Mouse (Mus musculus) liver, adult 2 months (tissue): ENCODE data around the gene E2f8.

ENCODE experiments used
- CTCF ChIP-seq: fragments of 200-500 bp; IDR thresholded peaks from 2 replicates; pipeline ENCODE4 v1.5.1; 2011; ENCODE audit warnings: low read depth, low read length, control low read depth
- POLR2A ChIP-seq: fragments of 200-500 bp; IDR thresholded peaks from 2 replicates; pipeline ENCODE4 v1.6.1; 2011; ENCODE audit warnings: low read length, control low read depth; ENCODE audit not compliant: insufficient read depth; ENCODE audit errors: extremely low read depth

DNA sequence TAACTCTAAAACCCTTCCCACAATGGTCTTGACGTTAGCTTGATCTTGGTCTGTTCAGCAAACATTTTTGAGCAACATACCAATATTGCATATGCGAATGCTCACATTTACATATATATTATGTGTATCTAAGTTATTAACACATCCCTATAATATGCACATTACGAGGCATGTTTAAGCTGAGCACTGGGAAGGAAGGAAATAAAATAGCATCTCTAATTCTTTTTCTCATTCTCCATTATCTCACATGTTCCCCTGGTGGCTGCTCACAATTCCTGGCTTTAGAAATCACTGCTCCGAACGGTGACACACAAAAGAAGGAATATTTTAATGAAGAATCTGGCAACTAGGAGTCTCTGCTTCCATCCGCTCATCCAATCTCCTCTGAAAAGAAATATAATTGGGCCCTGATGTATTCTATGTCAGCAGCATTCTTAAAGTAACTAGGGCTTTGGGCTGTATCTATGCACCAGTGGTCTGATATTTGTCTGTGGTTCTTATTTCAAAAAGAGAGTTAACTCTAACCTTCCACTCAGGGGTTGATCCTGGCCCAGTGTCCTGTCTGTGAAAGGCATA lies 29.8 kb downstream of the E2f8 start:
- TF ChIP-seq CTCF, result no peak
- no peak for TF ChIP-seq POLR2A
